Mouse (Mus musculus) myocyte (in vitro differentiated cells): ENCODE results near the gene Gm1043.

Source experiments
- CEBPB ChIP-seq: IDR thresholded peaks from 2 replicates; pipeline ENCODE4 v1.6.1; 2011; ENCODE audit warnings: mild to moderate bottlenecking, moderate library complexity; ENCODE audit not compliant: poor library complexity, insufficient read depth, severe bottlenecking
- E2F4 ChIP-seq: IDR thresholded peaks from one replicate; pipeline ENCODE4 v1.6.1; 2011; ENCODE audit warnings: mild to moderate bottlenecking, control low read depth, moderate library complexity; ENCODE audit not compliant: insufficient read depth
- MAX ChIP-seq: IDR thresholded peaks from one replicate; pipeline ENCODE4 v1.6.1; 2011; ENCODE audit warnings: low read depth, mild to moderate bottlenecking, control low read depth
- MYOD1 ChIP-seq, 3 experiments: IDR thresholded peaks; one replicate each; pipeline ENCODE4 v1.6.1; 2011; ENCODE audit warnings: control low read depth in 2 of 3, low read depth in 2 of 3, mild to moderate bottlenecking in 2 of 3, moderate library complexity in 1 of 3; ENCODE audit not compliant: insufficient read length in 2 of 3, control insufficient read depth in 1 of 3
- MYOG ChIP-seq, 3 experiments: IDR thresholded peaks; one replicate each; pipeline ENCODE4 v1.6.1; 2011; ENCODE audit warnings: control low read depth in 2 of 3, low read depth in 2 of 3, mild to moderate bottlenecking in 2 of 3; ENCODE audit not compliant: insufficient read length in 2 of 3, control insufficient read depth in 1 of 3, insufficient read depth in 1 of 3
- POLR2A ChIP-seq: IDR thresholded peaks from one replicate; pipeline ENCODE4 v1.6.1; 2011; ENCODE audit warnings: low read depth, mild to moderate bottlenecking, control low read depth, moderate library complexity; ENCODE audit not compliant: insufficient read length
- POLR2AphosphoS2 ChIP-seq: IDR thresholded peaks from one replicate; pipeline ENCODE4 v1.6.1; 2011; ENCODE audit warnings: low read depth, control low read depth; ENCODE audit not compliant: insufficient read length
- REST ChIP-seq: IDR thresholded peaks from one replicate; pipeline ENCODE4 v1.6.1; 2011; ENCODE audit warnings: mild to moderate bottlenecking, control low read depth, moderate library complexity; ENCODE audit not compliant: insufficient read depth, insufficient read length
- SRF ChIP-seq: IDR thresholded peaks from one replicate; pipeline ENCODE4 v1.6.1; 2011; ENCODE audit warnings: low read depth; ENCODE audit not compliant: control insufficient read depth, insufficient read length
- TCF12 ChIP-seq: IDR thresholded peaks from one replicate; pipeline ENCODE4 v1.6.1; 2011; ENCODE audit warnings: mild to moderate bottlenecking, control low read depth; ENCODE audit not compliant: poor library complexity, insufficient read depth, severe bottlenecking
- USF1 ChIP-seq: IDR thresholded peaks from one replicate; pipeline ENCODE4 v1.6.1; 2011; ENCODE audit warnings: low read depth, mild to moderate bottlenecking, control low read depth, moderate library complexity

DNA sequence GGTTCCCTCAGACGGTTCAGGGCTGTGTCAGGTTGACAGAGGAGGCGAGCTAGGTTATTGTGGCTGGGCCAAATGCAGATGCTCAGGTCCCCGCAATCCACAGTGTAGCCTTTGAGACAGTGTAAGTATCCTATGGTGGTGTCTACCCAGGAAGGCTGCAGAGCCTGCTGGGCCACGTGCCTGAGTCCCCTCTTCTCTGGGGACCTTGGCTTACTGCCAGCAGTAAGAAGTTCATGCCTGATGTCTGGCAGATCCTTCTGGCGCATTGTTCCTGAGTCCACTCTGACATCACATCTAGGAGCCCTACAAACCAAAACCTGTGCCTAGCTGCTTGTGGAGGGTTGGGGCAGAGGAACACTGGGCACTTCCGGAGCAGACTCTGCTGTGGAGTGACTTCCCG, 27.2 kb downstream of the Gm1043 start:
- TF ChIP-seq POLR2A (no peak), CEBPB (no peak), MYOD1 (IDR thresholded peaks at IDR 0.05; ENCODE audit: control insufficient read depth in 1 of 3, insufficient read length in 2 of 3, low read depth in 2 of 3) (no peak), MAX (no peak), TCF12 (no peak), MYOG (IDR thresholded peaks at IDR 0.05; ENCODE audit: control insufficient read depth in 1 of 3, insufficient read depth in 1 of 3, insufficient read length in 2 of 3, low read depth in 2 of 3) (no peak), POLR2AphosphoS2 (no peak), REST (no peak), USF1 (no peak), SRF (no peak), E2F4 (no peak)
